Mouse (Mus musculus) heart, adult 8-10 months (tissue): ENCODE data around the gene Asic4. TPM values are rescaled to one million over a fixed set of nuclear protein-coding genes. Genes with fewer than 3 reads are reported as not detected.

Experiments
- total RNA-seq, 4 experiments: library from RNA; stranded (reverse); gene quantifications; 2 replicates each; pipeline ENCODE4 v1.2.4; 2022

Gene Asic4
- total RNA-seq, 4 experiments from 2014 or later: not detected

Other genes with a start within 250 kb of the Asic4 start
- gene Glb1l, start 239.6 kb upstream of the Asic4 start, total RNA-seq: 1 to 10 TPM; 1.1 to 4.1 (median 2.3) TPM
- gene Stk16, start 239.6 kb upstream of the Asic4 start, total RNA-seq: 10 to 100 TPM; 29.3 to 44.0 (median 36.4) TPM
- gene Tuba4a, start 230.6 kb upstream of the Asic4 start, total RNA-seq: 1,000 to 10,000 TPM in 1 of 4 experiments, 100 to 1,000 TPM in 3; 786 to 1,317 (median 908) TPM
- not detected for gene A630095N17Rik, start 218.3 kb upstream of the Asic4 start, total RNA-seq
- 100 to 1,000 TPM; 102 to 135 (median 117) TPM for gene Dnajb2, start 214.0 kb upstream of the Asic4 start, total RNA-seq
- 1 to 10 TPM; 1.4 to 3.2 (median 1.8) TPM for gene Ptprn, start 185.9 kb upstream of the Asic4 start, total RNA-seq
- not detected for gene Resp18, start 172.0 kb upstream of the Asic4 start, total RNA-seq
- gene Dnpep, start 132.4 kb upstream of the Asic4 start, total RNA-seq: 10 to 100 TPM; 85.4 to 89.1 (median 86.9) TPM
- gene Des, start 90.1 kb upstream of the Asic4 start, total RNA-seq: 1,000 to 10,000 TPM; 1,263 to 1,551 (median 1,367) TPM
- gene Speg, start 75.1 kb upstream of the Asic4 start, total RNA-seq: 100 to 1,000 TPM; 131 to 145 (median 137) TPM
- 10 to 100 TPM; 34.1 to 44.8 (median 40.8) TPM for gene Gmppa, start 14.5 kb upstream of the Asic4 start, total RNA-seq
- 10 to 100 TPM; 22.4 to 23.9 (median 23.6) TPM for gene Chpf, start 28.9 kb downstream of the Asic4 start, total RNA-seq
- under 1 TPM; 0.31 to 0.75 (median 0.42) TPM for gene Tmem198, start 29.1 kb downstream of the Asic4 start, total RNA-seq
- gene Obsl1, start 56.0 kb downstream of the Asic4 start, total RNA-seq: 100 to 1,000 TPM; 108 to 133 (median 122) TPM
- 1 to 10 TPM; 2.8 to 4.6 (median 3.9) TPM for gene Inha, start 56.6 kb downstream of the Asic4 start, total RNA-seq
- 10 to 100 TPM in 3 of 4 experiments, 1 to 10 TPM in 1; 8.3 to 10.4 (median 10.3) TPM for gene Stk11ip, start 71.1 kb downstream of the Asic4 start, total RNA-seq
- gene Slc4a3, start 95.8 kb downstream of the Asic4 start, total RNA-seq: 100 to 1,000 TPM; 221 to 344 (median 267) TPM